Mouse (Mus musculus) activated CD4-positive, CD25-positive, alpha-beta regulatory T cell, adult 4 months (primary cell): Measurements from ENCODE around the gene Cage1. TPM values are rescaled to one million over a fixed set of nuclear protein-coding genes. Genes with fewer than 3 reads are reported as not detected.
A peak's percentile ranks its signal among the peaks of the same experiment; 100 is the strongest.

Experiments
- ATAC-seq: one replicate; pipeline ENCODE4 v1.8.0; 2017
- polyA plus RNA-seq, 2 experiments: library from polyadenylated mRNA; unstranded; fragments of 100-300 nt; shearing (Covaris generic); gene quantifications; one replicate each; pipeline ENCODE4 v1.2.1; 2017

The Cage1 gene
- 1 to 10 TPM; 1.5 to 2.4 TPM for polyA plus RNA-seq

- peak; percentile 85 for ATAC-seq
These were observed at the start of gene Cage1 for GRCm38 (mm10) chr13:38037044-38037687. Gene Cage1, minus strand, starts transcription at chr13:38037069.

- ATAC-seq = no peak
These were observed 44.3 kb upstream of the Cage1 start for GRCm38 (mm10) chr13:38081161-38081560.

- no peak for ATAC-seq
These were observed 43.9 kb upstream of the Cage1 start for GRCm38 (mm10) chr13:38080725-38081124.

- no peak for ATAC-seq
These were observed 43.1 kb upstream of the Cage1 start for GRCm38 (mm10) chr13:38080014-38080413.

- no peak for ATAC-seq
These were observed 42.5 kb upstream of the Cage1 start for GRCm38 (mm10) chr13:38079366-38079765.

GRCm38 (mm10) chr13:38078836-38079235, 42.0 kb upstream of the Cage1 start:
- no peak for ATAC-seq

GRCm38 (mm10) chr13:38077113-38077512, 40.2 kb upstream of the Cage1 start:
- ATAC-seq = no peak

- no peak for ATAC-seq
These were observed 37.5 kb upstream of the Cage1 start for GRCm38 (mm10) chr13:38074404-38074803.

GRCm38 (mm10) chr13:38073374-38074307, 36.8 kb upstream of the Cage1 start:
- ATAC-seq = no peak

GRCm38 (mm10) chr13:38070945-38071344, 34.1 kb upstream of the Cage1 start:
- ATAC-seq = no peak

GRCm38 (mm10) chr13:38064854-38065663, 28.2 kb upstream of the Cage1 start:
- ATAC-seq = peak; percentile 49

- no peak for ATAC-seq
These were observed 25.8 kb upstream of the Cage1 start for GRCm38 (mm10) chr13:38062678-38063077.

GRCm38 (mm10) chr13:38049888-38050287, 13.0 kb upstream of the Cage1 start:
- peak; percentile 76 for ATAC-seq

GRCm38 (mm10) chr13:38037811-38038210, 942 bp upstream of the Cage1 start:
- ATAC-seq = peak; percentile 51

GRCm38 (mm10) chr13:38036343-38037043, 376 bp downstream of the Cage1 start, which contains the start of gene Riok1:
Gene Riok1, plus strand, starts transcription at chr13:38036995.
- peak; percentile 59 for ATAC-seq

- ATAC-seq = no peak
These were observed 8.5 kb downstream of the Cage1 start for GRCm38 (mm10) chr13:38028407-38028806.

GRCm38 (mm10) chr13:38027618-38028248, 9.1 kb downstream of the Cage1 start:
- ATAC-seq = no peak

GRCm38 (mm10) chr13:38025874-38026273, 11.0 kb downstream of the Cage1 start:
- ATAC-seq = no peak

- no peak for ATAC-seq
These were observed 18.1 kb downstream of the Cage1 start for GRCm38 (mm10) chr13:38018791-38019190.

GRCm38 (mm10) chr13:38015591-38015990, 21.3 kb downstream of the Cage1 start:
- ATAC-seq = no peak

GRCm38 (mm10) chr13:38012436-38012835, 24.4 kb downstream of the Cage1 start:
- ATAC-seq = no peak
